Mouse (Mus musculus) liver, embryonic 12.5 days (tissue): Measurements from ENCODE around the gene Smim17. TPM values are rescaled to one million over a fixed set of nuclear protein-coding genes. Genes with fewer than 3 reads are reported as not detected.

Experiments used
- ATAC-seq: fragments of 200-750 bp; cut with Nextera tagmentation; 2 replicates; pipeline ENCODE4 v1.8.0; 2017; ENCODE audit warnings: moderate number of reproducible peaks, mild to moderate bottlenecking, moderate library complexity
- H3K27ac ChIP-seq: fragments of 300-500 bp; sonication (generic); 2 replicates; pipeline ENCODE4 v1.5.1; 2016; ENCODE audit warnings: mild to moderate bottlenecking
- H3K27me3 ChIP-seq: fragments of 300-500 bp; sonication (generic); replicated peaks from 2 replicates; pipeline ENCODE4 v1.6.1; 2016; ENCODE audit warnings: mild to moderate bottlenecking, moderate library complexity
- H3K36me3 ChIP-seq: fragments of 300-500 bp; sonication (generic); 2 replicates; pipeline ENCODE4 v1.6.1; 2016; ENCODE audit warnings: mild to moderate bottlenecking, moderate library complexity
- H3K4me1 ChIP-seq: fragments of 300-500 bp; sonication (generic); 2 replicates; pipeline ENCODE4 v1.6.1; 2016
- H3K4me2 ChIP-seq: fragments of 300-500 bp; sonication (generic); 2 replicates; pipeline ENCODE4 v1.6.1; 2016; ENCODE audit warnings: mild to moderate bottlenecking, moderate library complexity
- H3K4me3 ChIP-seq: fragments of 300-500 bp; sonication (generic); 2 replicates; pipeline ENCODE4 v1.5.1; 2016; ENCODE audit warnings: mild to moderate bottlenecking, moderate library complexity
- H3K9ac ChIP-seq: fragments of 300-500 bp; sonication (generic); 2 replicates; pipeline ENCODE4 v1.6.1; 2016; ENCODE audit warnings: mild to moderate bottlenecking, moderate library complexity
- H3K9me3 ChIP-seq: fragments of 300-500 bp; sonication (generic); replicated peaks from 2 replicates; pipeline ENCODE4 v1.6.1; 2016; ENCODE audit warnings: mild to moderate bottlenecking, moderate library complexity
- WGBS: fragments of 180-500 bp; shearing (Covaris S2); methylation state at CpG from one replicate; pipeline ENCODE4 v1.1.7; 2016; ENCODE audit not compliant: insufficient replicate concordance; 5-methylcytosine and 5-hydroxymethylcytosine counted together
- polyA plus RNA-seq: library from polyadenylated mRNA; unstranded; fragments of >200 nt; fragmentation: Nextera tagmentation; extraction: Ambion mirVana; gene quantifications from 2 replicates; pipeline ENCODE4 v1.2.1, GENCODE M21; 2016

Smim17 gene
- polyA plus RNA-seq, 1 experiment from 2014 or later: not detected

DNA sequence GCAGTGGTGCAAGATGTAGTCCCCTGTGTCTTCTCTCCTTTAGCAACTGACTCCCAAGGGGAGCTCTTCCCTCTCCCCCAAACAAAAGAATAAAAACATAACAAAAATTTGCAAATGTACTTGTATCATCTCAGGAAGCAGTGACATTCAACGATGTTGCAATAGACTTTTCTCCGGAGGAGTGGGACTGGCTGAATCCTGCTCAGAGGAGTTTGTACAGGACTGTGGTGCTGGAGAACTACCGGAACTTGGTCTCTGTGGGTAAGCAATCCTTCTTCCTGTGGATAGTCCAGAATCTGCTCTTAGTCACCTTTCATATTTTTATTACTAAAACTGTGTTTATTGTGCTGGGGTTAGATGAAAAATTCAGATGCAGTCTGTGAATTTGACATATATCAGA lies 25.5 kb upstream of the Smim17 start:
- H3K36me3 ChIP-seq: peaks cover 4% of the 10 kb centered on the region; the same call in 1 of the 2 replicates
- H3K4me2 ChIP-seq: no peak overlapping the region
- peaks cover 18% of the 10 kb centered on the region for H3K4me1 ChIP-seq
- no peak for ATAC-seq
- no peak overlapping the region for H3K4me3 ChIP-seq
- H3K9ac ChIP-seq: no peak overlapping the region
- 75% methylated on average over 3 of the region's 3 CpGs for WGBS
- no peaks in the 10 kb centered on the region for H3K9me3 ChIP-seq
- H3K27ac ChIP-seq: no peak overlapping the region
- no peaks in the 10 kb centered on the region for H3K27me3 ChIP-seq

DNA sequence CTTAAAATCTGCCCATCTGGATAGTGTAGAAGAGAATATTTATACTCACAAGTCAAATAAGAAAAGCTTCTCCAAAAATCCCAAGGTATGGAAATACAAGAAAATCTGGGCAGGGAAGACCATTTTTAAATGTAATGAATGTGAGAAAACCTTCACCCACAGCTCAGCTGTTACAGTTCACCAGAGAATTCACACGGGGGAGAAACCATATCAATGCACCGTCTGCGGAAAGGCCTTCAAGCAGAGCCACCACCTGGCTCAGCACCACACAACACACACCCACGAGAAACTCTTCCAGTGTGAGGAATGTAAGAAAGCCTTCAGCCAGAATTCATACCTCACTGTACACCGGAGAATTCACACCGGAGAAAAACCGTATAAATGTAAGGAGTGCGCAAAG lies 20.1 kb upstream of the Smim17 start:
- H3K9ac ChIP-seq: no peak overlapping the region
- H3K27ac ChIP-seq: no peak overlapping the region
- no peak overlapping the region for H3K4me2 ChIP-seq
- ATAC-seq: no peak
- H3K27me3 ChIP-seq: no peaks in the 10 kb centered on the region
- peaks cover 4% of the 10 kb centered on the region; the same call in 1 of the 2 replicates for H3K36me3 ChIP-seq
- H3K9me3 ChIP-seq: no peaks in the 10 kb centered on the region
- peaks cover 17% of the 10 kb centered on the region for H3K4me1 ChIP-seq
- no peak overlapping the region for H3K4me3 ChIP-seq
- WGBS: 78% methylated on average over 8 of the region's 8 CpGs

DNA sequence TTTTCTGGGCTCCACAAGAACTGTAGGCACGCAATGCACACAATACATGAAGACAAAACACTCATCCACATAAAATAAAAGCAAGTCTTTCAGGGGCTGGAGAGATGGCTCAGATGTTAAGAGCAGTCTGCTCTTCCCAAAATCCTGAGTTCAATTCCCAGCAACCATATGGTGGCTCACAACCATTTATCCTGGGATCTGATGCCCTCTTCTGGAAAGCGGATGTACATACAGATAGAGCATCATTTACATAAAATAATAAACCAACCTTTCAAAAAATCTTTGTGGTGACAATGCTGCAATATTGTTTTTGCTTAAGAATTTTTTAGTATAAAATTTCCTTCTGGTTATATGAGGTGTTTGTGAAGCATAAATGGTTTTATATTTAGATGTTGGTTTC lies 17.1 kb upstream of the Smim17 start:
- Histone ChIP-seq H3K36me3 (no peaks in the 10 kb centered on the region; the same call in 1 of the 2 replicates), H3K27me3 (no peaks in the 10 kb centered on the region), H3K4me3 (no peak overlapping the region), H3K4me1 (peaks cover 25% of the 10 kb centered on the region), H3K9ac (no peak overlapping the region), H3K9me3 (no peaks in the 10 kb centered on the region), H3K4me2 (no peak overlapping the region), H3K27ac (no peak overlapping the region)
- 67% methylated on average over 2 of the region's 2 CpGs for WGBS
- no peak for ATAC-seq

DNA sequence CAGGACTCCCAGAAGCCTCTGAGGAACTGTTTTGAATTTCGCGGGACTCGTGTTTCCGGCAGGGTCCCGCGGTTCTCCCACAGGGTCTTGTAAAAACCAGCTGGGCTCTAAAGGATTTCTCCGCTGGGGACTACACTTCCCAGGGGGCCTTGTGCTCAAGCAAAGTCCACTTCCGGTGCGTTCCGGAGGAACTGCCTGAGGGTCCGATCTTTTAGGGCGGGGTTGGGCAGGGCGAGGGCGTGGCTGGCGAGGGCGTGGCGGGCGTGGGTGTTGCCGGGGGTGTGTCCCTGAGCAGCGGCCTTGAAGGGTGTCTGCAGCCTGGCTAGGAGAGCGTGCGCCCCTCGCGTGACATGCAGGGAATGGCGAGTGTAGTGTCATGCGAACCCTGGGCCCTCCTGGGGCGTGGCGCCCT lies 15.5 kb upstream of the Smim17 start, which contains the start of gene Zfp28:
Zfp28 (plus strand) TSS at position 252 of the 412 bp plus-strand sequence.
- WGBS: under 1% methylated on average over 28 of the region's 28 CpGs
- Histone ChIP-seq H3K27ac (peak within 1 kb of the TSS; percentile 46; the same call in 1 of the 2 replicates), H3K9ac (peak within 1 kb of the TSS; percentile 64), H3K27me3 (no peaks in the 10 kb centered on the region), H3K36me3 (no peaks in the 10 kb centered on the region; the same call in 1 of the 2 replicates), H3K4me1 (peaks cover 25% of the 10 kb centered on the region), H3K4me3 (peak within 1 kb of the TSS; percentile 66), H3K9me3 (no peaks in the 10 kb centered on the region), H3K4me2 (peak within 1 kb of the TSS; percentile 88)
- peak; percentile 93 for ATAC-seq

DNA sequence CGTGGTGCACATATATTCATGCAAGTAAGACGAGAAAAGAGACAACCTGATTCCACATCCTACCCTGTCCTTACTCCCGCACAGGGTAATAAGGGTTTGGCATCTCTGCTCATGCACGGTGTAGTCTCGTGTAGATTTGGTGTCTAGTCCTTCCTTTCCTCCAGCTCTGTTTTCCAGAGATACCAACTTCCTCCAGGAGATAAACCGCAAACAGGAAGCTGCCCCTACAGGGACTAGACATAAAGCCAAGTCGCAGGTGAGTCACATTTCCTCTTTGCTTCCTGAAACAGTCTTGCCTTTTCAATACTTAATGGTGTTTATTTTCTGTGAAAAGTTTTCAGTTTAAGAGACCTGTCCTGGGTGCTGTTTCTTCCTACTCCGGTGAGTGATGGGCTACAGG lies 14.5 kb upstream of the Smim17 start:
- H3K9ac ChIP-seq: no peak overlapping the region
- H3K27me3 ChIP-seq: no peaks in the 10 kb centered on the region
- peak overlapping the region; percentile 88 for H3K4me2 ChIP-seq
- ATAC-seq: no peak
- H3K27ac ChIP-seq: no peak overlapping the region
- no peaks in the 10 kb centered on the region; the same call in 1 of the 2 replicates for H3K36me3 ChIP-seq
- no peak overlapping the region for H3K4me3 ChIP-seq
- no peaks in the 10 kb centered on the region for H3K9me3 ChIP-seq
- peaks cover 25% of the 10 kb centered on the region for H3K4me1 ChIP-seq
- WGBS: 19% methylated on average over 8 of the region's 8 CpGs

DNA sequence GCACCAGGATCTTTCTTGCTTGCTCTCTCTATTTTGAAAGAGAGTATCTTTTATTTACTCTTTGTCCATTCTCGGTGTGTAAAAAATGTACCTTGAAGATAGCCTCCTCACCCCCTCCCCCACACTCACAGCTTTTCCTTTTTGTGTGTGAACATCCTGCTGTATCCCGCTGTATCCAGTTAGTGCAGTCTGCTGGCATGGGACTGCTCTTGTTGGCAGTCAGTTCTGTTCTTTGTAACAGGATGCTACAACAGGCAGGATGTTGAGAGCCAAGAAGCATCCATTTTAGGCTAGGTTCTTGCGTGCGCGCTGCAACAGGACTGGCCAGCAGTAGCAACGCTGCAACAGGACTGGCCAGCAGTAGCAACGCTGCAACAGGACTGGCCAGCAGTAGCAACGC lies 11.5 kb upstream of the Smim17 start:
- H3K27ac ChIP-seq: no peak overlapping the region
- H3K4me1 ChIP-seq: peaks cover 23% of the 10 kb centered on the region
- no peak overlapping the region for H3K4me2 ChIP-seq
- no peaks in the 10 kb centered on the region for H3K27me3 ChIP-seq
- H3K9me3 ChIP-seq: no peaks in the 10 kb centered on the region
- no peak overlapping the region for H3K9ac ChIP-seq
- no peak overlapping the region for H3K4me3 ChIP-seq
- ATAC-seq: no peak
- no peaks in the 10 kb centered on the region for H3K36me3 ChIP-seq
- 83% methylated on average over 8 of the region's 8 CpGs for WGBS

DNA sequence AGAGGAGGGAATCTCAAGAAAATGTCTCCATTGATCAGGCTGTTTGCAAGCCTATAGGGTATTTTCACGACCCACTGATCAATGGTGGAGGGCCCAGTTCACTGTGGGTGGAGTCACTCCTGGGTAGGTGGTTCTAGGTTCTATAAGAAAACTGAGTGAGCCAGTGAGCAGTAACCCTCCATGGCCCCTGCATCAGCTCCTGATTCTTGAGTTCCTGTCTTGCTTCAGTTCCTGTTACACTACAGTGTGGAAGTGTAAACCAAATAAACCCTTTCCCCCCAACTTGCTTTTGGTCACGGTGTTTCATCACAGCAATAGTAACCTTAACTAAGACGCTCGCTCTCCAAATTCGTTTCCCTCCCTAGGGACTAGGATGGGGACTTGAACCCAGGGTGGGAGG lies 9.5 kb upstream of the Smim17 start:
- WGBS: 82% methylated on average over 5 of the region's 5 CpGs
- ATAC-seq: no peak
- Histone ChIP-seq H3K27ac (no peak overlapping the region), H3K4me2 (no peak overlapping the region), H3K4me1 (peaks cover 3% of the 10 kb centered on the region), H3K9me3 (no peaks in the 10 kb centered on the region), H3K4me3 (no peak overlapping the region), H3K27me3 (no peaks in the 10 kb centered on the region), H3K9ac (no peak overlapping the region), H3K36me3 (peaks cover 15% of the 10 kb centered on the region)

DNA sequence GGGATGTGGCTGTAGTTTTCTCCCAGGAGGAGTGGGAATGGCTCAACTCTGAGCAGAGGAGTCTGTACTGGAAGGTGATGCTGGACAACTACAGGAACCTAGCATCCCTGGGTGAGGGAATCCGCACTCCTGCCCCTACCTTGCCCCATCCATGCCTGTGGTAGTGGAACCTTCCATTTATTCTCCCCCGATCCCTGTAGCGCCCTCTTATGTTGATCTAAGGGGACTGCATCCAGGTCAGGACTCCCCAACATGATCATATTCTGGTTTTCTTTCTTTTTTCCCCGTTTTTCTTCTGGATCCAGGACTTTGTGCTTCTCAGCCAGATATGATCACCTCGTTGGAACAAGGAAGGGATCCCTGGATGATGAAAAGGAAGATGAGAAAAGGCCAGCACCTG lies 9.1 kb upstream of the Smim17 start:
- Histone ChIP-seq H3K36me3 (peaks cover 20% of the 10 kb centered on the region), H3K27me3 (no peaks in the 10 kb centered on the region), H3K4me1 (no peaks in the 10 kb centered on the region), H3K4me3 (no peak overlapping the region), H3K4me2 (no peak overlapping the region), H3K27ac (no peak overlapping the region), H3K9me3 (no peaks in the 10 kb centered on the region), H3K9ac (no peak overlapping the region)
- WGBS: 48% methylated on average over 5 of the region's 5 CpGs
- ATAC-seq: no peak

DNA sequence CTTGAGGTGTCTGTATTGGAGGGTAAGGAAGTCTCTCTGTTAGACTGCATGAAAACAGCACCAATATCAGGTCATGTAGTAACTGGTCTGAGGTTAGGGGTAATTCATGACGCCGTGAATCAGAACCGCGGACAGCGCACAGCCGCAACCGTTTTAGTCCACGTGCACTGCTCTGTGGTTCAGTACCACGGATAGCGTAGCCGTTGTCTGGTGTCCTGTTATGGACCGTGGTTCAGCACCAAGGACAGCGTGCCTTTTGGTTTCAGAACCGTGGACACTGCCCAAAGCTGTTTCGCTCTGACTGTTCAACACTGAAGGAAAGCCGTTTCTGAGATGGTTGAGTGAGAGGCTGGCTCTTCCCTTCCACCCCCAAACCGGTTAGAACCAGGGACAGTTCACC lies 11.5 kb downstream of the Smim17 start, which contains the start of gene Gm20715:
Gm20715 (plus strand) TSS at position 235 of the 400 bp plus-strand sequence.
- WGBS: 2% methylated on average over 17 of the region's 17 CpGs
- H3K9me3 ChIP-seq: no peaks in the 10 kb centered on the region
- no peaks in the 10 kb centered on the region for H3K36me3 ChIP-seq
- no peak within 1 kb of the TSS for H3K27ac ChIP-seq
- no peak within 1 kb of the TSS for H3K9ac ChIP-seq
- H3K4me2 ChIP-seq: no peak within 1 kb of the TSS
- H3K4me1 ChIP-seq: no peaks in the 10 kb centered on the region
- H3K4me3 ChIP-seq: no peak within 1 kb of the TSS
- peak; percentile 83 for ATAC-seq
- peaks cover 2% of the 10 kb centered on the region for H3K27me3 ChIP-seq

DNA sequence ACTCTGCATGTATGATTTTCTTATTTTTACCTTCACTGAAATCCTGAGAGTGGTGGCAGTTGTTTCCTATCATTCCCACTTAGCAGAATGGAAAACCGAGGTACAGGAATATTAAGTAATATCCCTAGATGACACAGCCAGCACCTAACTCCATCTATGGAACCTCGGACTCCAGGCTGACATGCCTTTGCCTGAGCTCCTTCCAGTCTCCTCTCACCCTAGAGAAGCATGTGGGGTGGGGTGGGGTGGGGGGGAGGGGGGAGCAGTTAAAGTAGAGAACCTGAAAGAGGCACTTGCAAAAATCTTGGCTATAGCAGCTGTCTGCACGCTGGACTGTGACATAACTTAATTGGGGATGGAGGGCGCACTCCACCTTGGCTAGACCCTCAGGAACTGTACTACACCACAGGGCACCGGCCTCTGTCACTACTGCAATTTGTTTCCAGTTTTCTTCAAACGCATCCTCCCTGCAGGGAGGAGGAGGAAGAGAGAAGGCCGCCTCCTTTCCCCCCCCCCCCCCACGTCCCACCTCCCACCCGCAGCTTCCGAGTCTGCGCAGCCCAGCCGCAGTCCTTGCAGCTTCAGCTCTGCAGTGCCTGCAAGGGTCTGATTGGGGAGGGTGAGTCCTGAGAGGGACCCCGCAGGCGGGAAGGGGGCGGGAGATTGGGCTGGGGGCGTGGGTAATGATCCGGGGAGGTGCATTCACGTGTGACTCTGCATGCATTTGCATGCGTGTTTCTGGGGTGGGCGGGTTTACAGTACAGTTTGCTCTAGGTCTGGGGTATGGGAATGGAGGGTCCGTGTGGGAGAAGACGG lies 16.3 kb downstream of the Smim17 start:
- H3K36me3 ChIP-seq: no peaks in the 10 kb centered on the region
- ATAC-seq: no peak
- WGBS: 7% methylated on average over 21 of the region's 22 CpGs
- H3K4me2 ChIP-seq: no peak overlapping the region
- no peaks in the 10 kb centered on the region for H3K4me1 ChIP-seq
- H3K9me3 ChIP-seq: no peaks in the 10 kb centered on the region
- no peak overlapping the region for H3K4me3 ChIP-seq
- H3K27ac ChIP-seq: no peak overlapping the region
- peaks cover 4% of the 10 kb centered on the region for H3K27me3 ChIP-seq
- no peak overlapping the region for H3K9ac ChIP-seq

DNA sequence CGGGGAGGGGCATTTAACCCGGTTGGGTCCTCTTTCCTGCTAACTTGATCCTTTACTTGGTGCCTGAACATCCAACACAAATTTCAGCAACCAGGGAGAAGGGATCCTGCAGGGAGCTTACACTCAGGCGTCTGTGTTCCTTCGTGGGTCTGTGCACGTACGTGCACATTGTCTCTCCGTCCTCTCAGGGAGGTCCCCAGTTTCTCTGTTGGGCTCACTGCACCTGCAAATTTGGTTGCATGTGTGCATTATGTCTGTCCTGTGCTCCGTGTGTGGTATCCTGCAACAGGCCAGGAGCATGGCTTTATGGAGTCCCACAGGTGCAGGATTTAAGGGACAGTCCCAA lies 16.9 kb downstream of the Smim17 start:
- 23% methylated on average over 8 of the region's 8 CpGs for WGBS
- Histone ChIP-seq H3K9me3 (no peaks in the 10 kb centered on the region), H3K36me3 (no peaks in the 10 kb centered on the region), H3K4me3 (no peak overlapping the region), H3K27me3 (peaks cover 4% of the 10 kb centered on the region), H3K4me1 (no peaks in the 10 kb centered on the region), H3K4me2 (no peak overlapping the region), H3K27ac (no peak overlapping the region), H3K9ac (no peak overlapping the region)
- no peak for ATAC-seq

DNA sequence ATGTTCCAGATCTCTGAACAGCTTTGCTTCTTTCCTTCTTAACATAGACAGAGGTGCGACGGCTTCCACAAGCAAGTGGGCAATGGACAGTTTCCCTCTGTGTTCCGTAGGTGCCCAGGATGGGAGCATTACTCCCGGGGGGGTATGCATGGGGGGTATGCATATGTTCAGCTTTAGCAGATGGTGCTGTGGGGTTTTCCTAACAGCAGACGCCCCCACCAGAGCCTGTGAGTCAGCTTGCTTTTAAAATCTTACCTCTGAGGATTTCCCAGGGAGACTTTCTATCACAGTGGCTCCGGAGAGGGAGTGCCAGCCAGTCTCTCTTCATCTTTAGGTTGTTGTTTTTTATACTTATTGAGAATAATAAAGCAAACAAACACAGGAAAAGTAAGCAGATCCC lies 21.4 kb downstream of the Smim17 start:
- H3K4me2 ChIP-seq: no peak overlapping the region
- H3K4me1 ChIP-seq: no peaks in the 10 kb centered on the region
- no peak overlapping the region for H3K27ac ChIP-seq
- ATAC-seq: no peak
- no peak overlapping the region for H3K4me3 ChIP-seq
- 58% methylated on average over 6 of the region's 6 CpGs for WGBS
- H3K36me3 ChIP-seq: no peaks in the 10 kb centered on the region
- H3K27me3 ChIP-seq: peaks cover 3% of the 10 kb centered on the region
- no peak overlapping the region for H3K9ac ChIP-seq
- H3K9me3 ChIP-seq: no peaks in the 10 kb centered on the region
